Mouse (Mus musculus): ENCODE data around the gene Exoc2.

DNA sequence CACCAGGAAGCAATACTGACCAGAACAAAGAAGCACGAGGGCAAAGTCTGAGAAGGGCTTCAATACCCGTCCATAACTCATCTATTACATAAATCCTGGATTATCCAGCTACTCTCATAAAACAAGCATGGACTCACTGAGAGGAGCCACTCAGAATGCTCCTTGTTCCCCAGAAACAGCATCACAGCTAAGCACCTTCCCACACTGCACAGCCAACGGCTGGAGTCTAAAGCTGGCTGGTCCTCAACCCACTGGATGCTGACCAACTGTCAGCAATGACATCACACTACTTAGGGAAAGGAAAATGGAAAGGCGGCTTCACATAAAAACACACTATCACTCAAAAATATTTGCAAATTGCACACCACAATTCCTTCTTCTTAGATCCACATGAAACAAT is 5.6 kb downstream of the Exoc2 start:
- no peak for TF ChIP-seq GATA1 (IDR thresholded peaks at IDR 0.05; ENCODE audit: borderline replicate concordance, low read length)
- no peak for TF ChIP-seq CTCF (IDR thresholded peaks at IDR 0.05; ENCODE audit: low read depth, low read length)
- TF ChIP-seq TAL1 (conservative IDR thresholded peaks at IDR 0.05; ENCODE audit: low read depth, low read length), result no peak
- TF ChIP-seq GATA2 (IDR thresholded peaks at IDR 0.05; ENCODE audit: borderline replicate concordance, low read depth, low read length), result no peak
